Mouse (Mus musculus) adrenal gland, postnatal 25 days (tissue): ENCODE results near the gene Adcy6. TPM values are rescaled to one million over a fixed set of nuclear protein-coding genes. Genes with fewer than 3 reads are reported as not detected.

ENCODE experiments used
- DNase-seq: peaks from one replicate; pipeline ENCODE4 v3.0.0; 2021; ENCODE audit warnings: mixed read lengths
- total RNA-seq: library from RNA; stranded (reverse); gene quantifications from 2 replicates; pipeline ENCODE4 v1.2.3, GENCODE M21; 2021

The Adcy6 gene
- total RNA-seq, 1 experiment from 2014 or later, result 48.9 TPM

DNA sequence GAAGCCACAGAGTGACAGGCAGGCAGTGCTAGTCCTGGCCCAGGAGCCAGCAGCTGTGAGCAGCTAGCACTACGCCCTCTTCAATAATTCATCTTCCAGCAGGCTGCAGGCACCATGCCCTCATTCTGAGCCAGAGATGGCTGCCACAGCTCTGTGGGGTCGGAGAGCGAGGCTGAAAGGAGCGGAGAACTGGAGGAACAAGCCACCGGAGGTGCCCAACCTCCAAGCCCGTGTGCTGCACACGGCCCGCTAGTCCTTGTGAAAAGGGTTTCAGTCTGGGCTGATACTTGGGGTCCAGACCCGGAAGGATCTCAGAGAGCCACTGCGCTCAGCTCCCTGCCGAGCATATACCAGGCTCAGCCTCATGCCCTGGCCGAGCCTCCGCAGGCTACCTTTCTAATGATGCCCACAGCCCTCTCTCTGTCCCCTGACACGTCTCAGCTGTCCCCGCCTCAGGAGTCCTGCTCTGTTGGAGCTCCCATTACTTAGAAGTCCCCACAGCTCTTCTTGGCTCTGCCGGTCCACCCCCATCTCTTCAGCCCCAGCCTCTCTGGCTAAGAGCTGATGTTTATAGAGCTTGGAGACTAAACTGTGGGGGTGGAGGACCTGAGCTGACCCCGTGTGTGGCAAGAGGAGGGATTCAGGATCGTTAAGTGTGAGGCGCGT, 18.8 kb upstream of the Adcy6 start:
- no peak for DNase-seq

DNA sequence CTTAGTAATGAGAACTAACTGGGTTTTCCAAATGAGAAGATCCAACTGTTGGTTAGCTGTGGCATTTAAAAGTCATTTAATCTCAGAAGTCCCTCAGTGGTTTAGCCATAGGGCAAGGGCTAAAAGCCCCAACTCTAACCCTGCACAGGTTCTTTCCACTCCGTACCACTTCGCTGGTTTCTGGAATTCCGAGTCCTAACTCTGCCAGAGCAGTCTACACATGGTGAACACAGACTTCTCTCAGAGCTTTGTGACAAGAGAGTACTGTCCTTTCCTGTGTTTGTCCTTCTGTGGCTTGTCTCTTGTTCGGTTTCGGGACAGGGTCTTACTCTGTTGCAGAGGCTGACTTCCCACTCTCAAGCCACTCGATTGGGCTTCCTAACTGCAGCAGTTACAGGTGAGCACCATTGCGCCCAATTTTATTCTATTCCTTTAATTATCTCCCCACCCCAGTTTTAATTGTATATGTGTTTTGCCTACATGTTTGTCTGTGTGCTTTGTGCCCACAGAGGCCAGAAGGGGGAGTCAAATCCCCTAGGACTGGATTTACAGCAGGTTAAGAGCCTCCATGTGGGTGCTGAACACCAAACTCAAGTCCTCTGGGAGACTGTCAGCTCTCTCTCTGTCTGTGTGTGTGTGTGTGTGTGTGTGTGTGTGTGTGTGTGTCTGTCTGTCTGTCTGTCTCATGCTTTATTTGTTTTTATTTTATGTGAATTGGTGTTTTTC, 16.8 kb upstream of the Adcy6 start:
- no peak for DNase-seq

DNA sequence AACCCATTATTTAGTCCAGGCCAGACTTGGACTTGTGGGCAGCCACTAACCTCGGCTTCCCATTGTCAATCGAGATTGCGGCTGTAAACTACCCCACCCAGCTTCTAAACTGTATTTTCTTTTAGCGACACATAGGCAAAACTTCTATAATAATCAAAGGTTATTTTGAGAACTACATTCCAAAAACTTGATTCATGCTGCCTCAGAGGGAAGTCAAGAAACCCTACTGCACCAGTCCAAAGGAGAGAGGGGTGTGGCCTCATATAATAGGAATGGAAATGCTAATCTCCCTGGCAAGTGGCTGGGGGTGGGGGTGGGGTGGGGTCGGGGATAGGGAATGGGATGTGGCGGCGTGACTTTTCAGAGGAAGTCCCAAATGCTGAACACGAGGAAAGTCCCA, 16.2 kb upstream of the Adcy6 start:
- no peak for DNase-seq

DNA sequence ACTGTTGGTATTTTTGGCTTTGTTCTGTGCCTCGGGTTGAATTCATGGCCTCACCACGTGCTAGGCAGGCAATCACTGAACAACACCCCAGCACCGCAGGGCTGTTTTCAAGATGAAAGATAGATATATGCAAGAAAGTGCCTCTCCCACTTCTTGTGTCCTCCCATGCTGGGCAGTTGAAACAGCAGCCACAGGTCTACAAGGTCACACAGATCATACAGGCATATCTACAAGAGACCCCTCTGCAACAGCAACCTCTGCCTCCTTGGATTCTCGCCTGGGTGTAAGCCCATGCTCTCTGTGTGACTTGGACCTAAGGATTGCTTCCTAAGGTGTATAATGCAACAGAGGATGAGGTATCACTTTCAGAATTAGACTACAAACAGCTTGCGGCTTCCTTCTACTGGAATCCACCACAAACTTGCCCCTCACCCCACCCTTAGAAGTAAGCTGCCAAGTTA, 13.5 kb upstream of the Adcy6 start:
- no peak for DNase-seq

DNA sequence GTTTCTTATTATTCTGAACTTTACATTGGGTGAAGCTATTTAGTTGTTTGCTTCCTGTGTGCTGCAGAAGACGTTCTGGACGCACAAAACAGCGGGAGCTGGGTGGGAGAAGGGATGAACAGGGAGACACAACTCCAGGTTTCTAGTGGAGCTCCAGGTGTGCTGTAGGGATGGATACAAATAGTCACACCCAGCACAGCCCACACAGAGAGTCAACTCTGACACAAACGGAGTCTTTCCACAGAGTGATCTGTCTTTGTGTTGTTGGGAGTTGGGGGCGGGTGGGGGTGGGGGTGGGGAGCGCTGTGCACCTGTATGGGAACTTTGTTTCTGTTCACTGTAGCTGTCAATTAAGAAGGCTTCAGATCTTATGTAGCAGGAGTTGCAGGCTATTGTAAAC, 12.8 kb upstream of the Adcy6 start:
- no peak for DNase-seq

DNA sequence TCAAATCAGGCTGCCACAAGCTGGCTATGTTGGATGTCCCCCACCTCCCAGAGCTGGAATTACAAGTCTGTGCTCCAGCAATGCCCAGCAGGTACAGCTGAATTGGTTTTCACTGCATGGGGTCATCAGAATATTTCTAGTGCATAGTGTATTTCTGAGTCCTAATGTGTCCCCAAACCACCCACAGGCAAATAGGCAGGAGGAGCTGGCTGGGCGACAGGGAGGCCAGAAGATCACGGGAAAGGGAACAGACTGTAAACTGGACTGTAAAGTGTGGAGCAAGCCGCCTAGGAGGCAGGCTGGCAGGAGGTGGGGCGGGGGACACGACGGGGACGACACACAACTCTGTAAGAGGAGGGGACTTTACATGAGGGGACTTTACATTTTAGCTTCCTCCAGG, 12.3 kb upstream of the Adcy6 start:
- no peak for DNase-seq

DNA sequence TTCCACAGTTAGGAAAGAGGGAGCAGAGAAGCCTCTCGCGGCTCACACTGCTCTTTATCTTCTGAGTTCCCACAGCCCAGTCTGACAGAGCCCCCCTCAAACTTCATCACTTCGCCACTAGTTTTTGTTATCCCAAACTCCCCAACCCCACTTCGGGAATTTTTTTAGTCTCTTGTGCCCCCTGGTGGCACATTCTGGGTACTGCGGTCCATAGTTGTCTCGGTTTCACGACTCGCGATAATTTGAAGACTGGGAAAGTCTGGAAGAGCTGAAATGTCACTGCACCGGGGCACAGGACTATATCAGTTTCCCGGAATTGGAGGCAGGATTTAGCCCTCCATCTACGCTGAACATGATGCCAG, 7.3 kb upstream of the Adcy6 start:
- DNase-seq, result peak; percentile 68

DNA sequence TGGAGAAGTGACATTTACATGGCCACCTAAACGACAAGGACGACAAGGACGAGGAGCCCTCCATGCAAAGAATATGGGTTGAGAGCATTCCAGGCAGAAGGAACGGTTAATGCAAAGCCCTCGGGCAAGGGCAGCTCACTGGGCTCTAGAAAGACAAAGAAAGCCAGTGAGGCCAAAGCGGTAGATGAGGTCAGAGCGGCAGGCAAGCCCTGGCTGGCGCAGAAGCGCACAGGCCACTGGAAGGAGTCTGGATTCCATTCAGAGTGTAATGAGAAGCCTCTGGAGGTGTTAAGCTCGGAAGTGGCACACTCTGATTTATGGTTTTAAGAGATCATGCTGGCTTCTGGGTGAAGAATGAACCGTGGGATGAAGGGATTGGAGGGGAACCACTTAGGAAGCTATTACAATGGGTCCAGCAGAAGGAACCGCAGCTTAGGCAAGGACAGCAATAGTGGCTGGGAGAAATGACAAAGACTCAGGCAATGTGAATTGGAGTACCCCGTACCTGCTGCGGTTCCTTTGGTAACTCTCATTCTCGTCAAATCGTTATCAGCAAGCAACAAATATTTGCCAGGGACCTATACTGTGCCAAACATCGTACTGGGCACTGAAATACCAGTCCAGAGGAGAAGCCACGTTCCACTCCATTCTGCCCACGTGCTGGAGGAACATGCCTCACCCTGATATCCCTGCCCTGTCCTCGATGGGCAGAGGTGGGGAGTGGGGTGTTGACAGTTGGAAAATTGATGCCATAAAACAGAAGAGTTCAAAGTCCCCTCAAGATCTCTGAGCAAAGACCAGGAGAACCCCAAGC, 6.7 kb upstream of the Adcy6 start:
- no peak for DNase-seq

DNA sequence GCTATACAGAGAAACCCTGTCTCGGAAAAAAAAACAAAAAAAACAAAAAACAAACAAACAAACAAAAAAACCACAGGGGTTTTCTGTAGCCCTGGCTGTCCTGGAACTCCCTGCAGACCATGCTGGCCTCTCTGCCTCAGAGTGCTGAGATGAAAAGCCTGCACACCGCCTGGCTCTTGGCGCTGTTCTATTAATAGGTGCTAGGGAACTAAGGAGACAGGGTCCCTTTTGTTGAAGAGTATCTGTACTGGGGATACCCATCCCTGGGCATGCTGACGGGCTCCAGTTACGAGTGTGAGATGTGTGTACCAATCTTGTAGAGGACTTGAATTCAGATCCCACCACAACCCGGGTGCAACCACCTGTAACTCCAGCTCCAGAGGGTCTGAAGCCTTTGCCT, 5.9 kb upstream of the Adcy6 start:
- DNase-seq, result no peak

DNA sequence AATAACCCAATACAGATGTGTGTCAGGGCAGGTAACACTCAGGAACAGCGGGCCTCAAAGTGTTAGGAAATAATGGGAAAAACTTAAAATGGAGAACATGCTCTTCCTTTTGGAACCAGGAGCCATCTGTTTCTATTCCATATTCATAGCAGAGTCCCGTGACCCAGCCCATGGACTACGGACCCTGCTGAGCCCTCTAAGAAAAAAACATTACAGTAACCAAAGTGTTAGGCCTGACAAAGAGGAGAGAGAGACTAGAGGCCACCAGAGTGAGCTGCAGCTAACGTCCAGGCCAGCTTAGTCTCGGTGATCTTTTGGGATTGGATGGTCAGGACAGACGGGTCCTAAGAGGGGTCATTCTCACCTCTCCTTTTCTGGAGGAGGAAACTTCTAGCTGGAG, 5.1 kb upstream of the Adcy6 start:
- DNase-seq, result no peak

DNA sequence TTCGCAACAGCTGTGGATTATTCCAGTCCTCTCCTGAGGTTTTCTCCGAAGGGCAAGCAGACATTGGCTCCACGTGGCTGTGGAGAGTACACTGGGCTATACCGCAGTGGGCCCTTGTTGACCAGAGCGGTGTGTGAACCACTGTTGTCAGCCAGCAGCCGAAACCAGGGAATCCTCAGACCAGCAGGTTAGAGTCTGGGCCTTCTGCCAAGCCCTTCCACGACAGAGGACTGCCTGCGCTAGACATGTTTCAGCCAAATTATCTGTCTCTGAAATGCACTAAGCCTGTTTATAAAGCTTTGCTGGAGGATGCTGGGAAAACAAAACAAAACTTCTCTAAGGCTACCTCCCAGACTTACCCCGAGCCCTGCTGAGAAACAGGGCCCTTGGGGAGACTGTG, 4.7 kb upstream of the Adcy6 start:
- peak; percentile 41 for DNase-seq

DNA sequence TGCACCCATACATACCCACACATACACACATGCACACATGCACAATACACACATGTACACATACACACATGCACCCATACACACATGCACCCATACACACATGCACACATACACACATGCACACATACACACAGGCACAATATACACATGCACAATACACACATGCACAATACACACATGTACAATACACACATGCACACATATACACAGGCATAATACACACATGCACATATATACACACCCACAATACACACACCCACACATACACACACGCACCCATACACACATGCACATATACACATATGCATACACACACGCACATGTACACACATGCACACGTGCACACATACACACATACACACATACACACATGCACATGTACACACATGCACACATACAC, 2.4 kb upstream of the Adcy6 start:
- no peak for DNase-seq

DNA sequence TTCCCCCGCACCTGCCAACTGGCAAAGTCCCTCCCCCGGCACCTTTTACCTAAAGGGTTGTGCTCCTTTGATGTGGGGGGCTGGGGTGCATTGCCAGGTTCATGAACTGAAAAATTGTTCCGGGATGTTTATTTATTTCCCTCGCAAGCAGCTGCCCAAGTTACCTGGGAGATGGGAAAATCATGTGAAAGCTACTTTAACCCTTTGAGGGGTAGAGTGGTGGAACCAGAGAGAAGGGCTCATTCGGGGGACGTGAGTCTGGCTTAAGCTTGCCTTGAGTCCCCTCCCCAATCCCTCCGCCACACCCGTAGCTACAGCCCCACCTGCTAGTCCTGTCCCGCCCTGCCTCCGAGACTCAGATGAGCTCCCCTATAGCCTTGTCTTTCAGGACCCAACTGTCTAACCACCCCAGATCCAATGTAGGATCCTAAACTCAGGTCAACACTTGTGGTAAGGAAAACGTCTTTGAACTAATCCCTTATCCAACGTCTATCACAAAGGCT, 306 bp upstream of the Adcy6 start:
- no peak for DNase-seq

DNA sequence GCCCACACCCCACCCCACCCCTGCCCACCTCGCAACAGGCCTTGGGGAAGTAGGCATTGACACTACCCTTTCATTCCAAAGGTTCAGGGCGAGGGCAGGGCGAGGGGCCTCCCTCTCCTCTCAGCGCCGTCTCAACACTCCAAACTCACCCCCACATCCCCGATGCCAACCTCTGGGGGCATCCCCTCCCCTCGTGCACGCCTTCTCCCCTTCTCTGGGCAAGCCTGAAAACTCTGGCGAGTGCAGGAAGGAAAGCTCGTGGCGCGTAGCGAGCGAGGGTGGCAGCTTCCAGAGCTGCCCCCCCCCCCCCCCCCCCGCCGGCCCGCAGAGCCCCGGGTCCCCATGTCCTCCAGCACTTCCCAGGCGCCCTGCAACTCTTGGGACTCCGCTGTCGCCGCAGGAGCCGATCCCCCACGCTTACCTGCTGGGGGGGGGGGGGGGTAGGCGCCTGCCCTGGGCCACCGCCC, 1.1 kb downstream of the Adcy6 start:
- DNase-seq, result peak; percentile 21

DNA sequence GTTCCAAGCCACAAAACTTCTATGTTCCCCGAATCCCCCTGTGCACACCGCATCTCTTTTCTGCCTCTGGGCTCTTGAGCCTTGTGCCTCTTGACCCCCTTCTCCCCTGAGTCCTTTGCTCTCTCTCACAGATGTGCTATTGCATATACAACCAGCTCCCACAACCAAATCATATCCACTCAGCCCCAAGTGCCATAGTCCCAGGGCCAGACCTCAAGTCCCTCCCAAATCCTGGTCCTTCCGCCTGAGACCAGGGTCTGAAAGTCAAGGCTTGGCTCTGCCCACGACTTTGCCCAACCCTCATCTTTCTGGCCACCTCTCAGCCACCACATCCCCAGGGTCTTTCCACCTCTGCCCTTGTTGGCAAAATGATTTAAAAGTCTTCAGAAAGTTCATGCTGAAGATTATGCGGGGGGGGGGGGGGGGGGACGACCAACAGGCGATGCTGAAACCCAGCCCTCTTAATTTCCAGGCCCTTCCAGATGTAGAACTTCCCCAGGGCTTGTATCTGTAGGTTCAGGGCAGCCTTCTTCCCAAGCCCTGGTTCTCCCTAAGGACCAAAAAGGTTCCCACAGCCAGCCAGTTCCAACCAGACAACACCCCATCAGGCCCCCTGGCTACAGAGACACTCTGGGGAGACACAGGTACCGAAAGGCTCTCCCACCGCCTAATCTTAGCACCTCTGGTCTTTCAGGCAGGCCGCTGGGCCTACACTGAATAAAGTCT, 1.7 kb downstream of the Adcy6 start:
- no peak for DNase-seq

DNA sequence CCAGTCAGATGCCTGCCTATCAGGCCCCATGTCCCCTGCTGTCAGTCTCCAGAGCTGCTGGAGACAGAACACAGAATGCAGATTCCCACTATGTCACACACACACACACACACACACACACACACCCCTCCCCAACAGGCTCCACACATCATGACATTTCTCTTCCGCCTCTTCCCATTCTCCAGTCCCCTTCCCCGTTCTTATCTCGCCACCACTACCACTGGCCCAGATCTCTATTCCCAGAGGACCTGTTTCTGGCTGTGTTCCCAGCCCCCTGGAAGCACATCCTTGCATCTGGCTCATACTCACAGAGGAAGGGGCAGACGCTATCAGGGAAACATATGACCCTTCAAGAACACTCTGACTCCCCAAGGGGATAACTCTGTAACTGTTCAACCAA, 2.3 kb downstream of the Adcy6 start:
- DNase-seq, result peak; percentile 50

DNA sequence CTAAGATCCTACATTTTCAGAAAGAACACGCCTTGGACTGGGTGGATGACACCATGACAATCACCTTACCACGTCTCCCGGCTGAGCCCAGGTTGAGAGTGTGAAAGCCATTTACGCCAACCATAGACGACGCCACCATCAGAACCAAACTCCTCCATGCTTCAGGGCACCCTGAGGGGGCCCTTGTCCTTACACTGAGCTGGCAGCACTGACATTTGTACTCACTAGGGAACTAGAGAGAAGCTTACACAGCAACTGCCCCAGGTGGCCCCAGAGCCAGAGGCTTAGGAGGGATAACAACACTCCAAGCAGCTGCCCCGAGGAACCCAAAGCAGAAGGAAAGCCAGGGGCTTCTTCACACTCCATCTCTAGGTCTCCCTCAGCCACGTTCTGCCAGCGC, 3.1 kb downstream of the Adcy6 start:
- DNase-seq, result no peak

DNA sequence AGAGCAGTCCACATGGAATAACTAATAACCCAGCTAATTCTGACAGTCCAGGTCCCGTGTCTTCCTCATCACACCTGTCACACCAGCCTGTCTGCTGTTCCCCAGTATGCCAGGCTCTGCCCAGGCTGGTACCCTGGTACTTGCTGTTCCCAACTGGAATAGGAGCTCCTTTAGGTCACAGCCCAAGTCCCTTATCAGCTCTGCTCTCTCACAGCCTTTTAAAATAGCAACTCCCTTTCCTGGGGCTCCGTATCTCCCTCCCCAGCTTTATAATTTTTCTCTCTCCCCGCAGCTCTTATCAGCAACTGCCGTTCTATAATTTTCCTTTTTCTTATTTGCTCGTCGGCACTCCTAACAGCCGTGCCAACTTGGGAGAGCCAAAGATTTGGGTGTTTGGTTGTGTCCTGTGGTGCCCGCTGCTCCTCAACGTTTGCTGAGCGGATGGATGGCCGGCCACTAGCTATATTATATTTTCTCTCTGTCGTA, 3.8 kb downstream of the Adcy6 start:
- DNase-seq, result no peak

DNA sequence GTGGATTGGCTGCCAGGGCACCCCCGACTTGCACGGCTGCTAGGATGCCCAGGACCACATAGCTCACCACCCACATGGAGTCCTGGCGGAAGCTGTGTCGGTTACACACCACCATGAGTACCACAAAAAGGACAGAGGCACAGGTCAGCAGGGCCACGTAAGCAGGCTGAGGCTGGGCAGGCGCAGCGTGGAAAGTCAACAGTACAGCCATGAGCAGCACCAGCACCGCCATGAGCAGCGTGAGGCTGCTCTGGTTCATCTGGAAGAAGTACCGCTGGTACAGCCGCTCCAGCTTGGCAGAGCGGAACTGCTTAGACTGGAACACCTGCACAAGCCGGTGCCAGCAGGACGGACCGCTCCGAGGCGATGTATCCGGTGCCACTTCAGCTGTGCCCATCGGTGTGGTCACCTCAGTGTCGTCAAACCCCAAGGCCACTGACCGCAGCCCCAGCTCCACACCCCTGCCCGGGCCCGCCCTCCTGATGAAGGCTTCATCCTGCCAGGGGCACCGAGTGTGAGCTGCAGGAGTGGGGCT, 5.8 kb downstream of the Adcy6 start:
- no peak for DNase-seq

DNA sequence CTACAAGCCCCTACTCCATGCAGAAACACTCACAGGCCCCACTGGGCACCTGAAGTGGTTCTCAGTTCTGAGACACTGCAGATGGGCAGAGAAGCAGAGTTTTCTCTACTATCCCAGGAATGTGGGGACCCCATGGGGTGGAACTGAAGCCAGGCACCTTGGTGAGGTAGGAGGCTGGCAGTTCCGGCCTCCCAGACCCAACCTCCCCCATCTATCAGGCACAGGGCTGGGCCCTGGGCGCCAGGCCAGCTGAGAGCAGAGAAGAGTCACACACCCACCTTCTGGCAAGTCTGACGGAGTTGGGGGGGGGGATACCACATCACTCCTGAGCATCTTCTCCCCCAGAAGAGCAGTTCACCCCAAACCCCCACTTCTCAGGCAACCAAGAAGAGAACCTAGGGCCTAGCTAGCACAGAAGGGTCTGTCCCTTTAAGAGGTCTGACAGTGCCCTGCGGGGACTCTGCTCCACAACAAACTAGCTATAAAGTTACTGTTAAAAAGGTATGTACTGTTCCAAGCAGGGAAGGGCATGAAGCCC, 6.9 kb downstream of the Adcy6 start:
- DNase-seq, result no peak

DNA sequence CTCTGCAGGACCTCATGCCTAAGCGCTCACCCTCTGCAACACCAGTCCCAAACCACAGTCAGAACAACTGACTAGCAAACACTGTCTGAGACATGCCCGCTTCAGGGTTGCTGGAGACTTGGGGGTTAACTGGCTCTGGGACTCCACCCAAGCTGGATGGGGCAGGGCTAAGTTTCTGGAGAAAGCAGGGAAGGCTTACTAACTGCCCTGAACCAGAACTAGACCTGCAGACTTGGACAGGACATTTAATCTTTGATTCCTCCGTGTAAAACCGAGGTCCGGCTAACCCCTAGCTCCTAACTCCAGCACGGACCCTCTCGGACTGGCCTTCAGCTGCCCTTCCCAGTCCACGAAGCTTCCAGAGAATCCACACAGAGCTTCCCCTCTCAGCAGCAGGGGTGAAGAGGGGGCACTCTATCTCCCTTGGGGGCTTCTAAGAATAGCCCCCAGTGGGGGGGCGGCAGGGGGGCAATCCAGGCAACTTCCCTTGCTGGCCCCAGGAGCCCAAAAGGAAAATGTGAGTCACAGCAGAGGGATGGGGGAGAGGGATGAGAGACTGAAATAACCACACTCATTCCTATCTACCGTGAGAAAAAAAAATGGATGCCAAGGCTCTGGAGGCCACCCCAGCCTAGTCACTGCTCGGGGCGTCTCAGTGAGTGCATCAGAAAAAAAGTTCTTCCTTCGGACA, 7.5 kb downstream of the Adcy6 start:
- DNase-seq, result peak; percentile 25
